8 mouse cellular contexts compared by ENCODE assay signal in the genomic region with DNA sequence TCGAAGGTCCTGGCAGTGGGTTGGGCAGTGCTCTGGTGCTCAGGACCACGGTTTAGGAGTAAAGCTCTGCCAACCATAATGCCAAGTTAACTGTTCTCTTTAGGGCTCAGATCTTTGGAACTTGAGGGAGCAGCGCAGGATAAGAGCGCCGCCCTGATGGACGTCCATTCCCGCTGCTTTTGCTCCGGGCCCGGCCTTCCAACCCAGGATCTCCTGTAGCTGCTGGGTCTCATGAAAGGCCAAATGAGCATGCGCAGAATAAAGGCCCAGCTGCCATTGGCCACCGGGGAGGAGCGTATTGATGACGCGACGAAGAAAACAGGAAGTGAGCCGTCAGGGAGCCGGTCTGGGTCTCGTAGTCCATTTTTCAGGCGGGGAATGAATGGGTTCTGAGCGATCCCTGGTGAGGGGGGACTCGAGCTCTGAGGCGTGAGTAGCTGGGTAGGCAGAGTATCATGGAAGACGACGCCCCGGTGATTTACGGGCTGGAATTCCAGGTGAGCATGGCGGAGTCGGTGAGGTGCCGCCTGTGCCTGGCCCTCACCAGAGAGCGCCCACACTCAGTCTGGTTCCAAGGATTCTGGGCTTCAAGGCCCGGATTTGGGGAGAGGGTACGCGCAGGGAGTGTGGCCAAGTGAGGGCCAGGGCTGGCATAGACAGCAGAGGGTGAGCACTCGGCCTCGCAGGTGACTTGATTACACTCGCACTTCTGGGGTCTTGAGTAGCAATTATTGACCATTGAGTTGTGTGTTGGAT. TPM values are rescaled to one million over a fixed set of nuclear protein-coding genes. Genes with fewer than 3 reads are reported as not detected.
DNase-seq lines count a peak whose midpoint lies in the region; ATAC-seq and TF ChIP-seq lines count a peak whose summit lies in the region.

A gene (plus strand): TSS at position 296 of the 756 bp plus-strand sequence.

- peak; percentile 88 for ATAC-seq in G1E (ENCODE audit: extremely low read depth, insufficient number of reproducible peaks, low FRiP score, poor library complexity, severe bottlenecking)
- peak; percentile 89 for ATAC-seq in forebrain, embryonic 16.5 days
- peak; percentile 86 for ATAC-seq in lung, embryonic 14.5 days (ENCODE audit: insufficient read depth)

- peaks cover 50% of the 10 kb centered on the region for H3K36me3 ChIP-seq in G1E (replicated peaks)
- H3K36me3 ChIP-seq in forebrain, embryonic 16.5 days (ENCODE audit: control insufficient read depth, insufficient read depth): peaks cover 2% of the 10 kb centered on the region
- H3K36me3 ChIP-seq in lung, embryonic 14.5 days (ENCODE audit: insufficient read depth): 0 out of 2 replicates have a peak, but pooled peaks cover 4% of the 10 kb centered on the region
- H3K36me3 ChIP-seq in thymus, adult 2 months (ENCODE audit: control insufficient read depth, insufficient read depth, low read length): no peaks in the 10 kb centered on the region; the same call in 1 of the 2 replicates

- no peaks in the 10 kb centered on the region for H3K27me3 ChIP-seq in G1E (ENCODE audit: insufficient read depth, low read length)
- no peaks in the 10 kb centered on the region for H3K27me3 ChIP-seq in forebrain, embryonic 16.5 days (replicated peaks; ENCODE audit: control insufficient read depth, insufficient read depth, low read length)
- no peaks in the 10 kb centered on the region for H3K27me3 ChIP-seq in lung, embryonic 14.5 days (ENCODE audit: insufficient read depth, low read length)
- no peaks in the 10 kb centered on the region for H3K27me3 ChIP-seq in thymus, adult 2 months (ENCODE audit: control insufficient read depth, insufficient read depth, low read length)

- H3K4me2 ChIP-seq in forebrain, embryonic 16.5 days (ENCODE audit: low read length): peak within 1 kb of the TSS; percentile 98
- peak within 1 kb of the TSS; percentile 92 for H3K4me2 ChIP-seq in lung, embryonic 14.5 days

- peak within 1 kb of the TSS; percentile 75 for H3K9ac ChIP-seq in forebrain, embryonic 16.5 days (replicated peaks; ENCODE audit: low read depth, low read length)
- H3K9ac ChIP-seq in lung, embryonic 14.5 days: peak within 1 kb of the TSS; percentile 69

- peaks cover 40% of the 10 kb centered on the region for H3K4me1 ChIP-seq in G1E (ENCODE audit: insufficient read depth, low read depth, low read length)
- peaks cover 23% of the 10 kb centered on the region for H3K4me1 ChIP-seq in forebrain, embryonic 16.5 days (replicated peaks; ENCODE audit: control insufficient read depth, insufficient read depth, low read length)
- peaks cover 4% of the 10 kb centered on the region; the same call in 1 of the 2 replicates for H3K4me1 ChIP-seq in lung, embryonic 14.5 days (ENCODE audit: insufficient read depth)
- H3K4me1 ChIP-seq in olfactory bulb, adult 2 months (ENCODE audit: control insufficient read depth, insufficient read depth, low read length): peaks cover 21% of the 10 kb centered on the region
- H3K4me1 ChIP-seq in thymus, adult 2 months (replicated peaks; ENCODE audit: control insufficient read depth, insufficient read depth, low read length): peaks cover 12% of the 10 kb centered on the region

- H3K9me3 ChIP-seq in G1E (replicated peaks): no peaks in the 10 kb centered on the region
- H3K9me3 ChIP-seq in forebrain, embryonic 16.5 days (ENCODE audit: control insufficient read depth, low read length): no peaks in the 10 kb centered on the region
- no peaks in the 10 kb centered on the region for H3K9me3 ChIP-seq in lung, embryonic 14.5 days (ENCODE audit: low read depth, low read length)

- TF ChIP-seq POLR2A in olfactory bulb, adult 2 months (IDR thresholded peaks at IDR 0.05; ENCODE audit: insufficient read depth, low read depth, low read length): peak; percentile 36
- TF ChIP-seq POLR2A in thymus, adult 2 months (IDR thresholded peaks at IDR 0.05; ENCODE audit: control insufficient read depth, extremely low read depth, insufficient read depth, low read length, poor library complexity): peak; percentile 76

- peak within 1 kb of the TSS; percentile 8; the same call in 1 of the 2 replicates for H3K27ac ChIP-seq in forebrain, embryonic 16.5 days (ENCODE audit: low read length)
- H3K27ac ChIP-seq in layer of hippocampus, adult 2 months: peak within 1 kb of the TSS; percentile 94
- H3K27ac ChIP-seq in lung, embryonic 14.5 days (ENCODE audit: low read depth): no peak within 1 kb of the TSS
- H3K27ac ChIP-seq in olfactory bulb, adult 2 months (ENCODE audit: insufficient read depth, low read depth, low read length): peak within 1 kb of the TSS; percentile 55
- H3K27ac ChIP-seq in thymus, adult 2 months (ENCODE audit: control insufficient read depth, insufficient read depth, low read length): no peak within 1 kb of the TSS

- TF ChIP-seq CTCF in G1E (IDR thresholded peaks at IDR 0.05; ENCODE audit: low read depth, low read length): no peak
- no peak for TF ChIP-seq CTCF in layer of hippocampus, adult 2 months (conservative IDR thresholded peaks at IDR 0.05)
- TF ChIP-seq CTCF in lung, embryonic 14.5 days (IDR thresholded peaks at IDR 0.05; ENCODE audit: low read depth): no peak; the same call in 1 of the 2 replicates
- no peak for TF ChIP-seq CTCF in olfactory bulb, adult 2 months (IDR thresholded peaks at IDR 0.05; ENCODE audit: insufficient read depth, low read depth, low read length)
- TF ChIP-seq CTCF in thymus, adult 2 months (IDR thresholded peaks at IDR 0.05; ENCODE audit: borderline replicate concordance, control insufficient read depth, extremely low read depth, insufficient read depth, low read length, poor library complexity): no peak; the same call in 1 of the 2 replicates

- peak; percentile 94 for DNase-seq in G1E (ENCODE audit: low spot score)
- peak; percentile 86 to 92 for DNase-seq in cerebellum, adult 18-20 months
- peak; percentile 81 to 83 for DNase-seq in heart, postnatal 36 days
- DNase-seq in layer of hippocampus, adult 2 months (ENCODE audit: low spot score in 2 of 2): peak; percentile 87 to 94
- DNase-seq in lung, embryonic 14.5 days: peak; percentile 97
- DNase-seq in thymus, adult 2 months: peak; percentile 84

- H3K4me3 ChIP-seq in G1E (ENCODE audit: low read depth, low read length): peak within 1 kb of the TSS; percentile 83
- H3K4me3 ChIP-seq in forebrain, embryonic 16.5 days (replicated peaks; ENCODE audit: low read length): peak within 1 kb of the TSS; percentile 66
- H3K4me3 ChIP-seq in layer of hippocampus, adult 2 months: peak within 1 kb of the TSS; percentile 98
- H3K4me3 ChIP-seq in lung, embryonic 14.5 days (ENCODE audit: low read depth, low read length): peak within 1 kb of the TSS; percentile 79
- peak within 1 kb of the TSS; percentile 67 for H3K4me3 ChIP-seq in olfactory bulb, adult 2 months (ENCODE audit: insufficient read depth, low read depth, low read length)
- peak within 1 kb of the TSS; percentile 88 for H3K4me3 ChIP-seq in thymus, adult 2 months (ENCODE audit: control insufficient read depth, insufficient read depth, low read length)

- 4% methylated on average over 36 of the region's 36 CpGs for WGBS in forebrain, embryonic 16.5 days
- WGBS in lung, embryonic 14.5 days: 5% methylated on average over 36 of the region's 36 CpGs
- 4% methylated on average over 36 of the region's 36 CpGs for WGBS in olfactory bulb, adult 2 months
- WGBS in thymus, adult 2 months: 3% methylated on average over 36 of the region's 36 CpGs

- intact Hi-C loops in heart, postnatal 36 days (cut with DNase I): loop anchor here (2.0 kb wide), 1 partner anchor 115 kb away; no protein-coding TSS in a partner anchor

RNA-seq across cellular contexts. Expression of the gene that starts here (rescaled TPM):
- total RNA-seq in G1E (2014; fragmentation: Nextera tagmentation): 11.0 and 14.9 TPM in 2 replicates
- total RNA-seq in G1E (2017): 52.8 and 59.5 TPM in 2 replicates
- polyA plus RNA-seq in G1E (2012): 22.4 and 26.5 TPM in 2 replicates
- 75.9 and 79.3 TPM in 2 replicates for polyA plus RNA-seq in forebrain, embryonic 16.5 days (2015; fragmentation: Nextera tagmentation; extraction: Ambion mirVana)
- 1 to 10 TPM; 8.9 to 9.4 TPM for total RNA-seq in heart, postnatal 36 days (2021)
- total RNA-seq in layer of hippocampus, adult 2 months (2021): 10 to 100 TPM; 51.7 to 53.0 TPM
- 28.5 and 29.4 TPM in 2 replicates for polyA plus RNA-seq in lung, embryonic 14.5 days (2014; fragmentation: Nextera tagmentation; extraction: Ambion mirVana)
- not detected in 2 replicates for polyA plus RNA-seq in olfactory bulb, adult 2 months (2012; ENCODE audit: insufficient read depth, insufficient read length, low replicate concordance, missing spikeins)
- polyA plus RNA-seq in thymus, adult 2 months (2012; rRNA removed): 54.0 and 66.8 TPM in 2 replicates

Comparison
In these comparisons a context has a peak if more than half of its experiments do, and no peak if none do; other contexts are left out.
1. H3K27ac ChIP-seq: peak in forebrain, embryonic 16.5 days (single experiment), layer of hippocampus, adult 2 months (single experiment) and olfactory bulb, adult 2 months (single experiment); none in lung, embryonic 14.5 days (single experiment) and thymus, adult 2 months (single experiment).
2. Peak in every context shown above with its lines, with median percentiles within 50 percentile points of each other: ATAC-seq, DNase-seq and H3K4me3 ChIP-seq.